Mouse (Mus musculus) cerebellum, adult 2 months (tissue): ENCODE data around the gene Scaper.

ENCODE experiments used
- CTCF ChIP-seq: fragments of 200-500 bp; IDR thresholded peaks from 2 replicates; pipeline ENCODE4 v1.5.1; 2011; ENCODE audit warnings: low read depth, mild to moderate bottlenecking, control low read depth, low read length, moderate library complexity, borderline replicate concordance; ENCODE audit not compliant: insufficient read depth
- POLR2A ChIP-seq: fragments of 200-500 bp; IDR thresholded peaks from 2 replicates; pipeline ENCODE4 v1.6.1; 2011; ENCODE audit warnings: low read length, control low read depth, borderline replicate concordance; ENCODE audit not compliant: insufficient read depth

DNA sequence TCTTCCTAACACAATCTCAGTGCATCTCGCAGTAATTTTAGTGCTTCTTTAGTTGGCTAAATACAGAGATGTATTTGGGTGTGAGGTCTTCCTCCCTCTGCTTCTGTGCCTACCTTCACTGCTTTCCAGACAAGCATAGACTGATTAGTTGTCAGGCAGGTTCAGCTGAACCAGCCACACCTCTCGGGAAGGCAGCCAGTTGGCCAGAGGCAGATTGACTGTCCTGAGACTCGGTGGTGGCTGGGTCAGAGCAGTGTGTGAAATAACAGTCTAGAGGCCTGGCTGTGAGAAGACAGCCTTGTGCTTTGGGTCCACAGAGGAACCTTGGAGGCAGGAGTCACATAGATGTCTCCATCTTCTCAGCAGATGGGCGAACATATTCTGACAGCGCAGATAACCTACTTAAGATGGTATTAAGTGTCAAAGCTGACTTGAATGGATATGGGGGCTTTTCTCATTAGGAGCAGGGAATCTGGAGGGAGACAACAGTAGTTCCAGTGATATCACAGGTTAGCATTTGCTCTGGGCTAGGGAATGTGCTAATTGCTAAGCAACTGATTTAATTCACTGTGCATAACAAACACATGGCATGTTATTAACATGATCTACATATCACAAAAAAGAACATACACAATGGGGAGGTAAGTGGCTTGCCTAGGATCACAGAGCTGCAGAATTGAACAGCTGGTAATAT lies 369.3 kb downstream of the Scaper start:
- TF ChIP-seq CTCF (no peak), POLR2A (no peak)
